Mouse (Mus musculus) small intestine, adult 2 months (tissue): ENCODE results near the gene B3gat3. TPM values are rescaled to one million over a fixed set of nuclear protein-coding genes. Genes with fewer than 3 reads are reported as not detected.

ENCODE experiments used
- H3K27ac ChIP-seq: fragments of 200-500 bp; 2 replicates; pipeline ENCODE4 v1.5.1; 2012; ENCODE audit warnings: low read depth, low read length, control low read depth, inconsistent platforms; ENCODE audit not compliant: insufficient read depth
- H3K27me3 ChIP-seq: fragments of 200-500 bp; 2 replicates; pipeline ENCODE4 v1.6.1; 2012; ENCODE audit warnings: mild to moderate bottlenecking, moderate library complexity, low read length, inconsistent platforms; ENCODE audit not compliant: control insufficient read depth, insufficient read depth
- H3K36me3 ChIP-seq: fragments of 200-500 bp; 2 replicates; pipeline ENCODE4 v1.6.1; 2012; ENCODE audit warnings: mild to moderate bottlenecking, low read length, control low read depth, inconsistent platforms; ENCODE audit not compliant: control insufficient read depth, insufficient read depth
- H3K4me1 ChIP-seq: fragments of 200-500 bp; 2 replicates; pipeline ENCODE4 v1.6.1; 2012; ENCODE audit warnings: low read length, inconsistent platforms, mixed read lengths; ENCODE audit not compliant: control insufficient read depth, insufficient read depth, insufficient read length
- H3K4me3 ChIP-seq: fragments of 200-500 bp; 2 replicates; pipeline ENCODE4 v1.5.1; 2012; ENCODE audit warnings: low read depth, mild to moderate bottlenecking, control low read depth, inconsistent platforms, low read length, moderate library complexity
- CTCF ChIP-seq: fragments of 200-500 bp; IDR thresholded peaks from 2 replicates; pipeline ENCODE4 v1.5.1; 2012; ENCODE audit warnings: low read depth, mild to moderate bottlenecking, control low read depth, inconsistent platforms, low read length, moderate library complexity, mixed read lengths; ENCODE audit not compliant: insufficient replicate concordance, insufficient read length; ENCODE audit errors: extremely low read depth
- POLR2A ChIP-seq: fragments of 200-500 bp; IDR thresholded peaks from 2 replicates; pipeline ENCODE4 v1.6.1; 2012; ENCODE audit warnings: low read depth, mild to moderate bottlenecking, control low read depth, inconsistent platforms, low read length, moderate library complexity
- WGBS: fragments of 180-500 bp; shearing (Covaris S2); methylation state at CpG from one replicate; pipeline ENCODE4 v1.1.7; 2018; 5-methylcytosine and 5-hydroxymethylcytosine counted together
- polyA plus RNA-seq: library from polyadenylated mRNA; depleted of rRNA; stranded (reverse); fragments of >200 nt; gene quantifications from 2 replicates; pipeline ENCODE4 v1.2.3, GENCODE M21; 2012

The B3gat3 gene
- polyA plus RNA-seq, 1 experiment: 69.5 TPM

- Histone ChIP-seq H3K27me3 (no peaks in the 10 kb centered on the region), H3K27ac (no peak overlapping the region), H3K4me3 (no peak overlapping the region), H3K36me3 (peaks cover 7% of the 10 kb centered on the region; the same call in 1 of the 2 replicates), H3K4me1 (peaks cover 9% of the 10 kb centered on the region)
- TF ChIP-seq POLR2A: no peak
- TF ChIP-seq CTCF: no peak
- 88% methylated on average over 12 of the region's 12 CpGs for WGBS
These were observed 7.8 kb downstream of the B3gat3 start for GRCm38 (mm10) chr19:8927891-8928525.

GRCm38 (mm10) chr19:8928689-8929223 is 8.6 kb downstream of the B3gat3 start:
- no peak for TF ChIP-seq CTCF
- no peak for TF ChIP-seq POLR2A
- no peaks in the 10 kb centered on the region for H3K27me3 ChIP-seq
- peak overlapping the region; percentile 95 for H3K4me3 ChIP-seq
- H3K4me1 ChIP-seq: peaks cover 9% of the 10 kb centered on the region
- H3K27ac ChIP-seq: peak overlapping the region; percentile 77; the same call in 1 of the 2 replicates
- WGBS: 28% methylated on average over 16 of the region's 16 CpGs
- H3K36me3 ChIP-seq: peaks cover 7% of the 10 kb centered on the region; the same call in 1 of the 2 replicates

DNA sequence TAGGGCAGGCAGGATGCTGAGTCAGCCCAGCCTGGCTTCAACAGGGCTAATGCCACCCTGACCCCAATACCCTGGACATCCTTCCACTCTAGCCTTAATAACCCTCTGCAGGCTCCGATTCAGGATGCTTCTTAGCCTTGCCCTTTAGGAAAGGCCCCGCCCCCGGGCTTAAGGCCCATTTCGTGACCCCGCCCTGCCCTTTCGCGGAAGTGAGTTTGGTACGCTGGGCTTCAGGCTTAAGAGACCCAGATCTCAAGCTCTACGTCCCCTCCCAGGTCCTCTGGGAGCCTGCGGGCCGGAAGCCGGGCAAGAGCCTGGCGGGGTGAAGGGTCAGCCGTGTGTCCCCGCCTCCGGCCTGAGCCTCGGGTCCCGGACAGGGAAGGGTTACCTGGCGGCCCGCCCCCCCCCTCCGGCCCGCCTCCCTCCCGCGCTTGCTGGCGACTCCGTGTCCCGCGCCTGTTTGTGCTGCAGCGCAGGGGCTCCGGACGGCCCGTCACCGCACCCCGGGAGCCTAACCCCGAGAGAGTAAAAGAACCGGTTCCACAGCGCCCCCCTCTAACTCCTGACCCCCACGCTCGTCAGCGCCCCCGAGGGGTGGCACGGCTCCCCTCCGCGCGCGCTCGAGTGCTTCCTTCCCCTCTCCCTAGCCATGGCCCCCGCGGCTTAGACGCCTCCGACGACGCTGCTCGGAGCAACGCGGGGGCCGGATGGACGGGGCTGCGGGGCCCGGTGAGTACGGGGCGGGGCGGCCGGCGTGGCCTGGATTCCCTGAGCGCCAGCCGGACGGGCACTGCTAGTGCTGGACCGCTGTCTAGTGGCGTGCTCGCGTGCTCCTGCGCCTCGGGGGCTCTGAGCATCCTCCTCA is 9.3 kb downstream of the B3gat3 start, which contains the start of the genes Rom1 and Eml3:
TSS of gene Rom1 (minus strand) at position 133 of the 865 bp plus-strand sequence.
TSS of gene Eml3 (plus strand) at position 329 of the 865 bp plus-strand sequence.
- TF ChIP-seq CTCF (no peak), POLR2A (0 out of 2 replicates have a peak, but pooled peaks have one; percentile 49)
- peaks cover 9% of the 10 kb centered on the region; the same call in 1 of the 2 replicates for H3K36me3 ChIP-seq
- peaks cover 9% of the 10 kb centered on the region for H3K4me1 ChIP-seq
- peak within 1 kb of the TSS; percentile 95 for H3K4me3 ChIP-seq
- under 1% methylated on average over 73 of the region's 74 CpGs for WGBS
- H3K27me3 ChIP-seq: no peaks in the 10 kb centered on the region
- H3K27ac ChIP-seq: peak within 1 kb of the TSS; percentile 77

- 0 out of 2 replicates have a peak overlapping the region, but pooled peaks have one; percentile 77 for H3K27ac ChIP-seq
- peak overlapping the region; percentile 95 for H3K4me3 ChIP-seq
- peaks cover 9% of the 10 kb centered on the region for H3K4me1 ChIP-seq
- WGBS: 3% methylated on average over 11 of the region's 11 CpGs
- H3K27me3 ChIP-seq: no peaks in the 10 kb centered on the region
- TF ChIP-seq POLR2A (no peak), CTCF (no peak)
- H3K36me3 ChIP-seq: peaks cover 14% of the 10 kb centered on the region; the same call in 1 of the 2 replicates
These were observed 9.9 kb downstream of the B3gat3 start for GRCm38 (mm10) chr19:8930117-8930516.

DNA sequence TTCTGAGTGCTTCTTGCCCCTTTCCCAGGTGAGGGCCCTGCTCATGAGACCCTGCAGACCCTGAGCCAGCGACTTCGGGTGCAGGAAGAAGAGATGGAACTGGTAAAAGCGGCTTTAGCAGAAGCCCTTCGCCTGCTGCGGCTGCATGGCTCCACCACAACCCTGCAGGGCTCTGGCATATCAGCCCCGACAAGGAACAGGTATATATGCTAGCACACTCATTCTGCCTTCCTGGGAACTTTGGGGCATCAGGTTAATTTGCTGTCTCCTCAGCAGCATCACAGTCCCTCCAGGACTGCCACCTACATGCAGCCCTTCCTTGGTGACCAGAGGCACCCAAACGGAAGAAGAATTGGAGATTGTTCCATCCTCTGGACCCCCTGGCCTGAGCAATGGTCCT is 10.6 kb downstream of the B3gat3 start:
- H3K27ac ChIP-seq: no peak overlapping the region
- no peak for TF ChIP-seq POLR2A
- no peak for TF ChIP-seq CTCF
- H3K36me3 ChIP-seq: peaks cover 15% of the 10 kb centered on the region; the same call in 1 of the 2 replicates
- H3K27me3 ChIP-seq: no peaks in the 10 kb centered on the region
- WGBS: 83% methylated on average over 7 of the region's 7 CpGs
- peaks cover 9% of the 10 kb centered on the region for H3K4me1 ChIP-seq
- H3K4me3 ChIP-seq: peak overlapping the region; percentile 95; the same call in 1 of the 2 replicates

DNA sequence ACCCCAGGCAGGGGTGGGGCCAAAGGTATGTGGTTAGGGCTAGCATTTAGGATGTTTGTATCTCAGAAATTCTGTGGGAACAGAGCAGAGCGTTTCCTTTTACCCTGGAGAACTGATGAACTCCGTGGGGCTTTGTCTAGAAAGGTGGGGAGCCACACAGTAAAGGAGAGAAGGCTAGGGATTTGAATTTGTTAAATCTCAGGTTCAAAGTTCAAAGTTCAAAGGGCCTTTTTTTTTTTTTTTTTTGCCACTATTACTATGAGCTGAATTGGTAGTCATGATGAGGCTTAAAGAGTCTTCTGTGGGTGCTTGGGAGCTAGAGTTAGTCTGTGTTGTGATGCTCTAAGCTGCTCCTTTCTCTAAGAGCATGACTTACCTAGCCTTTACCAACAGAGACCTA is 16.6 kb downstream of the B3gat3 start:
- Histone ChIP-seq H3K27ac (no peak overlapping the region), H3K4me1 (peaks cover 7% of the 10 kb centered on the region; the same call in 1 of the 2 replicates), H3K4me3 (no peak overlapping the region), H3K36me3 (peaks cover 30% of the 10 kb centered on the region), H3K27me3 (no peaks in the 10 kb centered on the region)
- TF ChIP-seq CTCF: no peak
- TF ChIP-seq POLR2A: no peak
- WGBS: 52% methylated on average over 2 of the region's 2 CpGs
